Mouse (Mus musculus): ENCODE data around the gene Ppp2r5d. TPM values are rescaled to one million over a fixed set of nuclear protein-coding genes. Genes with fewer than 3 reads are reported as not detected.

The Ppp2r5d gene
- polyA plus RNA-seq (2014; fragmentation: Nextera tagmentation; extraction: Ambion mirVana), result 73.9 and 78.0 TPM in 2 replicates

DNA sequence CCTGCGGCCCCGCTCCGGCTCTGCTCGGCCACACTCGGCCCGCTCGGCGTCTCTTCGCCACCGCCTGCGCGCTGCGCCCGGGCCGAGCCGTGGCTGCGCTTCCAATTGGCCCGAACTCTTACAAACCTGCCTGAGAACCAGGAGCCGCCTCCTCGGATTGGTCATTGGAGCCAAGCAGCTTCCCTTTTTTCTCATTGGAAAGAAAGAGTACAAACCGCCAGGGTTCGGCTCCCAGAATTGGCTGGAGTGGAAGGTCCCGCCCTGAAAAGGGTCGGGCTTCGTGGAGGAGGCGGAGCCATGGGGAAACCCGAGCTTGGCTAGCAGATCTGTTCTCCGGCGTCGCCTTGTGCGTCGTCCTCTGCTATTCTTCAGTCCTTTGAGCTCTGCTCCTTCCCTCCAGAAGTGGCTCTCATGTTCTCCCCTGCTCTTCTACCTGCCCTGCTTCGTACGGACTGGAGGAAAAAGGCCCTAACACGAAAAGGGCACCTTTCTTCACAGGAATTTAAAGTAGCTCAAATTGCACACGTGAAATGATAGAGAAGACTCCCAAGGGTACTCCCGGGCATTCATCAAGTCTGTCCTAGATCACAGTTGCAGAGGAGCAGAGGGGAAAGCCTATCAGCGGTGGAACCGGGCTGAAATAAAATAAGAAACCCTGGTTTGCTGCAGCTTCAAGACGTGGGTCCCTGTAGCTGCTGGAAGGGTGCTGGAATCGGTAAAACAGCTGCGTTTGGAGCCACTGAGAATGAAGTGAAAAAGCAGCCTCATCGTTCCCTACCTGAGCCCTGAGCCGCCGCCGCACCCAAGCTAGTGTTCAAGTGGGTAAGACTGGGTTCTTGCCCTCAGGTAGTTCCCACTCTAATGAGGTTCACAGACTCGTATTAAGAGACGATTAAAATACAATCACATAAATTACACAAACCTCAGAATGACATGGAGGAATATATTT is at the start of gene Ppp2r5d:
Gene Ppp2r5d (minus strand): TSS at position 225 of the 949 bp plus-strand sequence.
- Histone ChIP-seq H3K27ac (ENCODE audit: low read depth, low read length) (peak within 1 kb of the TSS; percentile 90), H3K9me3 (replicated peaks; ENCODE audit: control insufficient read depth, low read length) (no peaks in the 10 kb centered on the region), H3K27me3 (replicated peaks; ENCODE audit: control insufficient read depth, insufficient read depth, low read length) (no peaks in the 10 kb centered on the region), H3K4me2 (ENCODE audit: low read length) (peak within 1 kb of the TSS; percentile 86), H3K9ac (ENCODE audit: low read length) (peak within 1 kb of the TSS; percentile 95), H3K4me1 (ENCODE audit: control insufficient read depth, insufficient read depth, low read length) (peaks cover 19% of the 10 kb centered on the region), H3K4me3 (ENCODE audit: low read depth, low read length) (peak within 1 kb of the TSS; percentile 95), H3K36me3 (ENCODE audit: control insufficient read depth, insufficient read depth, low read length) (no peaks in the 10 kb centered on the region)
- 1% methylated on average over 48 of the region's 48 CpGs for WGBS
- peak; percentile 99 for DNase-seq (ENCODE audit: low spot score)
- peak; percentile 98 for ATAC-seq

DNA sequence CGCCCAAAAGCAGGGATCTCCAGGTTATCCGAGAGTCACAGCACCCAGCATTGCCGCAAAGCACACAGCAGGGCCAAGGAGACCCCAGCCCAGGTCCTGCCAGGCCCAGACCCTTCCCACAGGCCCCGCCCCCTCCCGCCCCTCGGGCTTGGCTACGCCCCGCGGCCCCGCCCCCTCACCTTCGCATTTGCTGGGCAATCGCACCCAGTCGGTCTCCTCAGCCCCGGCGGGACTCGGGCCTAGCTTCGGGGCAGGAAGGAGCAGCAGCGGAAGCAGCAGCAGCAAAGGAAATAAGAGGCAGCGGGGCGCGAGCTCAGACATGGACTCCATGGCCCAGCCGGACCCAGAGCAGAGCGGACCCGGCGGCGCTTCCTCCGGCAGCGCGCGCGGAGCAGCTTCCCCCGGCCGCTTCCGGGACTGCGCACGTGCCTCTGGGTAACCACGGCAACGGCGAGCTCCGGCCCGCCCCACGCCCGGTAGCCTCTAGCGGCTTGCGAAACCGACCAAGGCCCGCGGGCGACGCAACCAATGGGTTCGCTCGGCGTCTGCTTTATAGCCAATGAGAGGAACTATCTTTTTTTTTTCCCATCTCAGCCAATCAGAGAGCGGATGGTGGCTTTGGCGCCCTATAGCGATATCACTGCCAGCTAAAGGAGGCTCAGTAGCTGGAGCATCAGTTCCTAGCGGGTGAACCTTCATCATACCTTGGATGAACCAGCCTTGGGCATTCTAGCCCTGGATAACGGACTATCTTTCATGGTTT is 47.1 kb upstream of the Ppp2r5d start, which contains the start of gene Cnpy3:
Gene Cnpy3 (minus strand): TSS at position 421 of the 763 bp plus-strand sequence.
- Histone ChIP-seq H3K36me3 (ENCODE audit: control insufficient read depth, insufficient read depth, low read length) (0 out of 2 replicates have a peak, but pooled peaks cover 5% of the 10 kb centered on the region), H3K4me2 (ENCODE audit: low read length) (peak within 1 kb of the TSS; percentile 79), H3K4me3 (ENCODE audit: low read depth, low read length) (peak within 1 kb of the TSS; percentile 77), H3K27ac (ENCODE audit: low read depth, low read length) (peak within 1 kb of the TSS; percentile 76), H3K9ac (ENCODE audit: low read length) (peak within 1 kb of the TSS; percentile 74), H3K9me3 (replicated peaks; ENCODE audit: control insufficient read depth, low read length) (no peaks in the 10 kb centered on the region), H3K27me3 (replicated peaks; ENCODE audit: control insufficient read depth, insufficient read depth, low read length) (no peaks in the 10 kb centered on the region), H3K4me1 (ENCODE audit: control insufficient read depth, insufficient read depth, low read length) (peaks cover 13% of the 10 kb centered on the region)
- WGBS, result under 1% methylated on average over 57 of the region's 58 CpGs
- DNase-seq (ENCODE audit: low spot score) (peak; percentile 100), ATAC-seq (peak; percentile 100)

DNA sequence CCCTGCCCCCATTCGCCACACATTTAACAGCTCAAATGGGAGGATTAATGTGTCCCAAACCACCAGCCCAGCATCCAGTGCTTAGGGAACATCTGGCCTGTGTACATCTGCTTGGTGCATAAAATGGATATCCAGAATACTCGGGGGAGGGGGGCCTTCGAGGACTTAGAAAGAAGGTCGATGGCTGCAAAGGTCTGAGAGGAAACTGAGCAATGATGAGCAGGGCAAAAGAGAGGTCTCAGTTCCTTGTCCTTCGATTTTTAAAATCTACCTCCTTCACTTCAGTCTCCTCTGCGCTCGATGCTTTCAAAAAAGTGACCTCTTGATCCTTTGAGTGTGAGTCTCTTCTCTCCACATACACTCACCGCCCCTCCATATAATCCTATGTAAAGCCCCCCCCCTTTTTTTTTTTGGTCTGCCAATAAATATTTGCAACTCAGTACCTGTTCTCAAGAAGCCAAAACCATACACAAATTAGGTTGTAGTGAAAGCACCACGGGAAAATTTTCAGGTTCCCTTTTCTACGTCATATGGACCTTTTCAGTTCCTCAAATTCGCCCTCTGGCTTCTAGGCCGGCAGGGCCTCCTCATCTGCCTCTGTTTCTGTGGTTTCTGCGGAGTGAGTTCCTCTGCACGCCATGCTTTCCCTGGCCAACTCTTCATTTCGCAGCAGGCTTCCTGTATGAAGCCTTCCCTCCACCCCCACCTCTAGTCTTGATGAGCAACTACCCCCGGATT is 46.3 kb upstream of the Ppp2r5d start:
- peak overlapping the region; percentile 79 for H3K4me2 ChIP-seq (ENCODE audit: low read length)
- H3K9me3 ChIP-seq (replicated peaks; ENCODE audit: control insufficient read depth, low read length), result no peaks in the 10 kb centered on the region
- no peaks in the 10 kb centered on the region for H3K27me3 ChIP-seq (replicated peaks; ENCODE audit: control insufficient read depth, insufficient read depth, low read length)
- peak overlapping the region; percentile 77 for H3K4me3 ChIP-seq (ENCODE audit: low read depth, low read length)
- peak overlapping the region; percentile 74 for H3K9ac ChIP-seq (ENCODE audit: low read length)
- DNase-seq (ENCODE audit: low spot score), result no peak
- peaks cover 12% of the 10 kb centered on the region; the same call in 1 of the 2 replicates for H3K36me3 ChIP-seq (ENCODE audit: control insufficient read depth, insufficient read depth, low read length)
- 32% methylated on average over 16 of the region's 16 CpGs for WGBS
- peaks cover 13% of the 10 kb centered on the region for H3K4me1 ChIP-seq (ENCODE audit: control insufficient read depth, insufficient read depth, low read length)
- H3K27ac ChIP-seq (ENCODE audit: low read depth, low read length), result peak overlapping the region; percentile 76
- ATAC-seq, result no peak

DNA sequence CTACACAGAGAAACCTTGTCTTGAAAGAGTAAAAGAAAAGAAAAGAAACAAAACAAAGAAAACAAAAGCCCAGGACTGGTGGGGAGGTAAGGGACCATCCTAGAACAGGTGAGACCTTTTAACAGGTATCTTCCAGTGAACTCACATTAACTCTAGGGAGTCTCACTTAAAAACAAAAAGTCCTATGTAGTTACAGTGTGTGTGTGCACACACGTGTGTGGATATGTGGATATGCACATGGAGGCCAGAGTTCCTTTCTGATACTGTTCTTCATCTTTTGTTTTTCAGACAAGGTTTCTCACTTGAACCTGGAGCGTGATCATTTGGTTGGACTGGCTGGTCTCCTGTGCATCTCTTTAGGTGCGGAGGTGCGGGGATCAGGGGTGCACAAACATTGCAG is 45.7 kb upstream of the Ppp2r5d start:
- no peak for DNase-seq (ENCODE audit: low spot score)
- H3K4me1 ChIP-seq (ENCODE audit: control insufficient read depth, insufficient read depth, low read length), result peaks cover 13% of the 10 kb centered on the region
- no peak overlapping the region for H3K4me3 ChIP-seq (ENCODE audit: low read depth, low read length)
- peak overlapping the region; percentile 74 for H3K9ac ChIP-seq (ENCODE audit: low read length)
- 91% methylated on average over 4 of the region's 4 CpGs for WGBS
- no peak overlapping the region for H3K27ac ChIP-seq (ENCODE audit: low read depth, low read length)
- H3K9me3 ChIP-seq (replicated peaks; ENCODE audit: control insufficient read depth, low read length), result no peaks in the 10 kb centered on the region
- peaks cover 18% of the 10 kb centered on the region; the same call in 1 of the 2 replicates for H3K36me3 ChIP-seq (ENCODE audit: control insufficient read depth, insufficient read depth, low read length)
- no peaks in the 10 kb centered on the region for H3K27me3 ChIP-seq (replicated peaks; ENCODE audit: control insufficient read depth, insufficient read depth, low read length)
- ATAC-seq, result no peak
- H3K4me2 ChIP-seq (ENCODE audit: low read length), result peak overlapping the region; percentile 79

DNA sequence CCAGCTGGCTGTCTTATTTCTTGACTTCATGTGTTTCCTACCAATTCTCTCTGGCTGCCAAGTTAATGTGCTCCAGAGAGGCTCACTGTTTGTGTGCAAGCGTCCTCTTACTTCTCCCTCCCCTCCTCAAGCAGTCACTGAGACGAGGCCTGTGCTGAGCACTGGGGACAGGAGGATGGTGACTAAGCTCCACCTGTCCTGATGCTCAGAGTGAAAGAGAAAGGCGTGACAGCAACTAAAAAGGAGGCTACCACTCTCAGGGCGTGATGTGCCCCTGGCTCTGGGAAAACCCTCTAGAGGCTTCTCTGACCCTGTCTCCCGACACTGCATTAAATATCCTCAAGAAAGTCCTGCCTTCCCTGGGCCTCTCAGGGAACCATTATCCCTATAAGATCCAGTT is 44.4 kb upstream of the Ppp2r5d start:
- no peak for ATAC-seq
- DNase-seq (ENCODE audit: low spot score), result no peak
- no peak overlapping the region for H3K9ac ChIP-seq (ENCODE audit: low read length)
- no peak overlapping the region for H3K4me2 ChIP-seq (ENCODE audit: low read length)
- no peaks in the 10 kb centered on the region for H3K27me3 ChIP-seq (replicated peaks; ENCODE audit: control insufficient read depth, insufficient read depth, low read length)
- H3K4me3 ChIP-seq (ENCODE audit: low read depth, low read length), result no peak overlapping the region
- H3K9me3 ChIP-seq (replicated peaks; ENCODE audit: control insufficient read depth, low read length), result no peaks in the 10 kb centered on the region
- H3K36me3 ChIP-seq (ENCODE audit: control insufficient read depth, insufficient read depth, low read length), result peaks cover 25% of the 10 kb centered on the region
- 95% methylated on average over 5 of the region's 5 CpGs for WGBS
- peaks cover 13% of the 10 kb centered on the region for H3K4me1 ChIP-seq (ENCODE audit: control insufficient read depth, insufficient read depth, low read length)
- H3K27ac ChIP-seq (ENCODE audit: low read depth, low read length), result no peak overlapping the region

DNA sequence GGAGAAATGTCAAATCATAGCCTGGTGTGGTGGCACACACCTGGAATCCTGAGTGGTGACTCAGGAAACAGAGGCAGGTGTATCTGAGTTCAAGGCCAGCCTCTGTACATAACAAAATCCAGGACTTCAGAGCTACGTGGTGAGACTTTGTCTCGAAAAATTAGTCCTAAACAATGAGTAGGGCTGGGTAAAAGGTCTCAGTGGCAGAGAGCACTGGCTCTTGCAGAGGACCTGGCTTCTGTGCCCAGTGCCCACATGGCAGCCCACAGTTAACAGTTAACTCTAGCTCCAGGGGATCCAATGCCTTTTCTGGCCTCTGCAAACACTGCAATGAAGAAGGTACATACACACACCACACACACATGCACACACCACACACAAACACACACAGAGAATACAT is 42.9 kb upstream of the Ppp2r5d start:
- DNase-seq (ENCODE audit: low spot score) (no peak), ATAC-seq (no peak)
- no peaks in the 10 kb centered on the region for H3K27me3 ChIP-seq (replicated peaks; ENCODE audit: control insufficient read depth, insufficient read depth, low read length)
- no peak overlapping the region for H3K27ac ChIP-seq (ENCODE audit: low read depth, low read length)
- peaks cover 13% of the 10 kb centered on the region for H3K4me1 ChIP-seq (ENCODE audit: control insufficient read depth, insufficient read depth, low read length)
- H3K36me3 ChIP-seq (ENCODE audit: control insufficient read depth, insufficient read depth, low read length), result peaks cover 35% of the 10 kb centered on the region
- H3K9ac ChIP-seq (ENCODE audit: low read length), result no peak overlapping the region
- no peaks in the 10 kb centered on the region for H3K9me3 ChIP-seq (replicated peaks; ENCODE audit: control insufficient read depth, low read length)
- WGBS, result 90% methylated on average over 2 of the region's 2 CpGs
- no peak overlapping the region for H3K4me3 ChIP-seq (ENCODE audit: low read depth, low read length)
- H3K4me2 ChIP-seq (ENCODE audit: low read length), result no peak overlapping the region

DNA sequence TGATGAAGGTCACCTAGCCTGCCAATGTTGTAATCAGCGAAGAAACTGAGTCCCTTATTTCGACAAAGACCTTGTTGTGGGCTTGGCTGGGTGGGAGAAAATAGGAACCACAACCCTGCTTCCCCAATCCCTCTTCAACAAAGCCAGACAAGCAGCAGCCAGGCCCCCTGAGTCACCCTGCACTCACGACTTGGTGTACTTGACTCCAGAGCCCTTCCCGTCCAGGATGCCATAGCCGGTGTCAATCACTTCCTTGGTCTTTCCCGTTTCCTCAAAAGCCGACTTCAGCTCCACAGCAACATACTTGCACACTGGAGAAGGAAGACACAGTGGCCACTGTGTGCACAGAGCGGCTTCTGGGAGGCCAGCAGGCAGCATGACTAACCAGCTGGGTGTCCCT is 42.3 kb upstream of the Ppp2r5d start:
- Histone ChIP-seq H3K27ac (ENCODE audit: low read depth, low read length) (no peak overlapping the region), H3K9me3 (replicated peaks; ENCODE audit: control insufficient read depth, low read length) (no peaks in the 10 kb centered on the region), H3K4me2 (ENCODE audit: low read length) (no peak overlapping the region), H3K4me1 (ENCODE audit: control insufficient read depth, insufficient read depth, low read length) (peaks cover 8% of the 10 kb centered on the region), H3K36me3 (ENCODE audit: control insufficient read depth, insufficient read depth, low read length) (peaks cover 39% of the 10 kb centered on the region), H3K27me3 (replicated peaks; ENCODE audit: control insufficient read depth, insufficient read depth, low read length) (no peaks in the 10 kb centered on the region), H3K4me3 (ENCODE audit: low read depth, low read length) (no peak overlapping the region), H3K9ac (ENCODE audit: low read length) (no peak overlapping the region)
- WGBS, result 86% methylated on average over 8 of the region's 8 CpGs
- DNase-seq (ENCODE audit: low spot score) (no peak), ATAC-seq (no peak)

DNA sequence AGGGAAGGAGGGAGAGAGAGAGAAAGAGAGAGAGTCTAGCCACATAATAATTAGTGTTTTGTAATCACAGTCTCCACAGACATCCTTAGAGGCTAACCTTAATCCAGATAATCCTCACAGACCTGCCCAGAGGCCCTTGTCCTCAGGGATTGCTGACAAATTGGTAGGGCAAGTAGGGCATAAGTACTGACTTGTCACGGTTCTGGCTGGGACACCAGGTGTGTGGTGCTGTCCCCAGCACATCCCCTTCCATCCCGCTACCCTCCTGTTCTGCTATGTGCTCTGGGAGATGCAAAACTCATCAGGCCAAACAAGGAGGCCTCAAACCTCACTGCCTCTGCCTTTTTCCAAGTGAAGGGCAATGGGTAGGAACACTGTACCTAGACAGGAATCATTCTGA is 40.6 kb upstream of the Ppp2r5d start:
- Histone ChIP-seq H3K9me3 (replicated peaks; ENCODE audit: control insufficient read depth, low read length) (no peaks in the 10 kb centered on the region), H3K4me2 (ENCODE audit: low read length) (no peak overlapping the region), H3K27ac (ENCODE audit: low read depth, low read length) (no peak overlapping the region), H3K27me3 (replicated peaks; ENCODE audit: control insufficient read depth, insufficient read depth, low read length) (no peaks in the 10 kb centered on the region), H3K4me3 (ENCODE audit: low read depth, low read length) (no peak overlapping the region), H3K9ac (ENCODE audit: low read length) (no peak overlapping the region), H3K4me1 (ENCODE audit: control insufficient read depth, insufficient read depth, low read length) (peaks cover under 1% of the 10 kb centered on the region), H3K36me3 (ENCODE audit: control insufficient read depth, insufficient read depth, low read length) (peaks cover 39% of the 10 kb centered on the region)
- 62% methylated on average over 2 of the region's 2 CpGs for WGBS
- no peak for DNase-seq (ENCODE audit: low spot score)
- ATAC-seq, result no peak

Data from forebrain, embryonic 14.5 days (tissue).